Mouse (Mus musculus) lung, adult 18-20 months (tissue): Measurements from ENCODE around the gene 4933424G06Rik.

Source experiments
- DNase-seq, 2 experiments: peaks; one replicate each; pipeline ENCODE4 v3.0.0; 2022; ENCODE audit warnings: mixed read lengths in 2 of 2

The 4933424G06Rik gene

DNA sequence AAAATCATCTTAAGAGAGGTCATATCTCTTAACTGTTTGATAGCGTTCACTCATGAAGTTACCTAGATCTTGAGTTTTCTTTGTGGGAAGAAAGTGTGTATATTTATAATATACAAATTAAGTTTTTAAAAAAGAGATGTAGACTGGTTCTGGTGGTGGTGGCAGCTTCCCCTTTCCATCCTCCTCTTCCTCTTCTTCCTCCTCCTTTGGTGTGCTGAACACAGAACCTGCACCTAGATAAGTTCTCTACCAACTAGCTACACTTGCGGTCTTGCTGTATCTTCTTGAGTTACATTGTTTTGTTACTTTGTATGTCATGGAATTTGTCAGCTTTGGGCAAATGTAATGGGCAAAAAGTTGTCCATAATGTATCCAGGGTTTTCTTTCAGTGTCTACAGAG is 1.2 kb downstream of the 4933424G06Rik start:
- no peak for DNase-seq

DNA sequence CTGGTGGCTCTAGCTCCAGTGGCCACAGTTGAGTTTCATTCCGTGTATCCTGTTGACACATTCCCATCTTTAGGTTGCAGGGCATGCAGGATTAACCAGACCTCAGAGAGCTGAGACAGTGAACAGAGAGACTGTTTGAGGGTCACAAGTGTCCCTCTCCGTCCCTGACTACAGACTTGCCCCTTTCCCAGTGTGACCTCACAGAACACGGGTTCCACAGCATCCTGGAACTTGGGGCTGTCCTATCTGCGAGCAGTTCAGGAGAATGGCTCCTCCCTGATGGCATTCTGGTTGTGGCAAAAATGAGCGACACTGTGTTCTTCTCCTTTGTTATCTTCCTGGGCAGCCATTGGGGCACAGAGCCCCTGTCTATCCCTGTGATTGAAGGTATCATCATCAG is 4.4 kb downstream of the 4933424G06Rik start, which contains the start of gene Actr1b:
TSS of gene Actr1b (minus strand) at position 112 of the 400 bp plus-strand sequence.
- no peak for DNase-seq

DNA sequence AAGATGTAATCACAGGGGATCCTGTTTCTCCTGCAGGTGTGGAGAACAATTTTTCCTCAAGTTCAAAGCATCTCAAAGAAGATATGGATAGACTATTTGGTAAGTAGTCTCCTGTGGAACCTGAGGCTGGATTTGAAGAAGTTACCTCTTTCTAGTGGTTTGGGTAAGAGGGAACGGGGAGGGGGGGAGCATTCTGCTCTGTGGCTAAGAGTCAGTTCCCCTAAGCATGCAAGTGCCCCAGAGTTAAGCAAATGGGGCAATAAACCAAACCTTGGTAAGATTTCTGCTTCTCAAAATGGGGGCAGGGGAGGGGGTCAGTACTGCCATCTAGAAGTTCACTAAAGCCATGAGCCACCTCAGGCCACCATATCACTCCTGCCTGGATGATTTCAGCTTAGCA is 8.8 kb downstream of the 4933424G06Rik start:
- DNase-seq, result no peak

DNA sequence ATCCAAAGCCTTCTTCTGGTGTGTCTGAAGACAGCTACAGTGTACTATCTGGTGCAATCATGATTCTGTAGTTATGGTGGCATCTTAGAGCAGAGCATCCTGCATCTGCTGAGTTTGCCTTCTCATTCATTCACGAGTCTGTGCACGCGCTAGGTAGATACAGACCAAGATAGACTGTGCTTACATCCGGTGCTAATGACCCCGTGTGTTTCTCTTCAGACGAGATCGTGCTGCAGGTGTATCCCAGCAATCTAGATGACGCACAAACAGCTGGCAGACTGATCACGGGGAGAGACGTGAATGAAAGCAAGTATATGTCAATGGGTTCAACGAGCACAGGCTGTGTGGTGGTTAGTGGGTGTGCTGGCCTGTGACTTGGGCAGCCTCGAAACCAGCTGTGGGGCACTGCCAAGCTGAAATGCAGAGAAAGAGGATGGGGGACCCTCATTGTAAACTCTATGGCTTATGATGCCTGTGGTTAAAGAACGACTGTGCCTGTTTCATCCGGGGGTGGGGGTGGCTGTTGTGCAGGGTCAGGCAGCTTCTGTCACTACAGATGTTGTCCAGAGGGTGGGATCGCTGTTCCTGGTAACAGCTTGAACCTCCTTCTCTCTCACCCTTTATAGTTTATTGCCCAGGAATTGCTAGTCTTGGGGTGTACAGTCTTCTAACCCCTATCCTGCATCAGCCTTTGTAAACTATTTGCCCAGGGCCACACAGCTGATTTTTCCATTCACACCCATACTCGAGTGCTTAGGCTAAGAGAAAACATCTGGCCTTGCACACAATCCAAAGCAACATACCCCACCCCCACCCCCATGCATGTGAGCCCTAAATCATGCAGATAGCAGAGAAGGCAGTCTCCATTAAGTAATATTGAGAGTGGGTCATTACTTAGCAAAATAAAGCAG is 13.5 kb downstream of the 4933424G06Rik start:
- no peak for DNase-seq

DNA sequence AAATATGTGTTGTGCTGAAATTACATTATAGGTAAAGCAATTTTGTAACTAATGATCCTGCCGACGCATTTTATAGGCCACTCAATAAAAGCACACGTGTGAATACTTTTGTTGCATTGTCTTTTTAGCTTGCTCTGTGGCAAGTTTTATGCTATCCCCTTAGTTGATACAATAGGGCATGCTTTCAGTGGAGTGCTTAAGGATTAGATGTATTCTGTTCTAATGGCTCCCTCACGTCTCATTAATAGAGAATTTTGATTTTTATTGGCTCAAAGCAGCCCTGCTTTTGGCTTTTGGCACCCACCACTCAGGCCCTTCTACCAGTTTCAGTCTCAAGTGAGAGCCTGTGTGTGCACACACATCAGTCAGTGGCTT is 14.1 kb downstream of the 4933424G06Rik start:
- DNase-seq, result no peak

DNA sequence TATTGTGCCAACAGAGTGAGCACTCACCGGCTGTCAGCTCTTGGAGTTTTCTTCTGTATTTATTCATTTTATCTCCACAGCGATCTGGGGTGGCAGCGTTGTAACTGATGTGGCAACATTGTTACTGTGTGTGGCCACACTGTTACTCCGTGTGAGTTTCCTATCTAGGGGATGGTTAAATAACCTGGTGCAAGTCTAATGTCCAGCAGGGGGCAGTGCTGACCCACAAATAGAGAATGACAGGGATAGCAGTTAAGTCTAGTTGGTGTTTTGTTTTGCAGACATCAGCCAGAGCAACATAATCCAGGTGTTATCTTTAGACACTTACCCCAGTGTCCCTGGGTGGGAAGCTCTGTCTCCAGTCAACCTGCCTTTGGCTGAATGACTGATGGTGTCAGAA is 27.4 kb downstream of the 4933424G06Rik start:
- peak; percentile 72 to 79 for DNase-seq

DNA sequence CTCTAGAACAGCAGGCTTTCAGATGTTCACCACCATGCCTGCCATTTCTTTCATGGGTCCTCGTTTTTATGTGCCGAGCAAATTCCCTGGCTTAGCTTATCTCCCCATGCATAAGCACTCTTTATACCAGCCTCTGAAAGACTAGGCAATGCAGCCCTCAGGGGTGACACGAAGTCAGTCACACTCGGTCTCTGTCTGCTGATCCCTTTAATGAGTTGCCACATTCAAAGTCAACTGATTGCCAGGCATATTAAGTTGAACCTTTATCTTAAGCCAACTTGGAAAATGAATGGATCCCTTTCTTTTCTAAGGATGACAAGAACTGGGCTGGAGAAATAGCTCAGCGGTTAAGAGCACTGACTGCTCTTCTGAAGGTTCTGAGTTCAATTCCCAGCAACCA is 29.3 kb downstream of the 4933424G06Rik start:
- no peak for DNase-seq

DNA sequence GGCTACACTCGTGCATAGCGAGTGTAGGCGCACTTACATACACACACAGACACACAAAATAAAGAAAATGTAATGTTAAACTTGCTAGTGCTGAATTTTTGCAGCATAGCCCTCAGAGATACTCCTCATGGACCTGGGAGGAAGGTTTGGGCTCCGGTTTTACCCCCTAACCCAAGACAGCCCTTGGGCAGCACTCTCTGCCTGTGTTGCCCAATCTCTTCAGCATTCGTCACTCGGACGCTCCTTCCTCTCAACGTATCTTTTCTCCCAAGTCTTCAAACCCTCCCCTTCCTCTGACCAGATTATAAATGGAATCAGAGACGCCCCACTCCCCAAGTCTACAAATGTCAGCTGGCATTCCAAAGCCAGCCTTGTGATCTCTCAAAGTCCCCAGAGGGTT is 33.1 kb downstream of the 4933424G06Rik start:
- DNase-seq, result no peak

DNA sequence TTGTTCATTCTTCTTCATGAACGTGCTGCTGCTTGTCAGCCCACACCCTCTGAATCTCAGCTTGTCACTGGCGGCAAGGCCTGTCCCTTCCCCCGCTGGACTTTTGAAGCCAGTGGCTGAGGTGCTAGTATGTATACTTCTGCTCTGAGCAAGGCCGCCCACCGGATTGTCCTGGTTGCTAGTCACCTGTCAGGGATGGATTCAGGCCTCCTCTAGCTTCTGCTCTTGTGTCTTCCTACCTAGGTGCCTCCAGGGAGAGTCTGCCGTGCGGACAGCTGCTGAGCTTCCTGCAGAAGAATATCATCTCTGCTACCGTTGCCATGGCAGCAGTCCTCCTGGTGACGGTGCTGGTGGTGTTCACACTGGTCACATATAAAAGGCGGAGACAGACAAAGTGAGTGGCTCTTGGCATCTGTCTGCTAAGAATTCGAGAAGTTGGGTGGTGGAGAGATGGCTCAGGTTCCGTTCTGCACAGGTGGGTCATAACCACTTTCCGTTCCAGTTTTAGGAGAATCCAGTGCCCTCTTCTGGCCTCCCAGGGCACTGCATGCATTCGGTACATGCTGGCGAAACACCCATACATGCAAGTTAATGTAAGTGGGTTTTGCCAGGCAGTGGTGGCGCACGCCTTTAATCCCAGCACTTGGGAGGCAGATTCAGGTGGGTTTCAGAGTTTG is 34.5 kb downstream of the 4933424G06Rik start:
- peak; percentile 64 to 65 for DNase-seq

DNA sequence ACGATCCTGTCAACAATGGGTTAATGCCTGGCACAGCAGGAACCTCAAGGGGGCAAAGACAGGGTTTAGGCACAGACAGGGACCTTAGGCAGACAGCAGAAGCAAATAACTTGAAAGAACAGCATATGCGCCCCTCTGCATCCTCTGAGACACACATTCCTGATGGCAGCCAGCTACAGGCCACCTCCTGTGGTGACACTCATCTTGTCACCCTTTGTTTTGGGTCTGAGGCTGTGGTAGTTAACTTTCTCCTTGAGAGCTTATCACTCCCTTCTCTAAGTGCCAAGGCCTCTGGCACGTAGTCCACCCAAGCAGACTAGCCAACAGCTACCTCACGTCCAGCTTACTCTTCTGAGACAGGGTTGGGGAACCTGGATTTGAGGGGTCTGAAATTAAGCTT is 35.7 kb downstream of the 4933424G06Rik start:
- DNase-seq, result no peak

DNA sequence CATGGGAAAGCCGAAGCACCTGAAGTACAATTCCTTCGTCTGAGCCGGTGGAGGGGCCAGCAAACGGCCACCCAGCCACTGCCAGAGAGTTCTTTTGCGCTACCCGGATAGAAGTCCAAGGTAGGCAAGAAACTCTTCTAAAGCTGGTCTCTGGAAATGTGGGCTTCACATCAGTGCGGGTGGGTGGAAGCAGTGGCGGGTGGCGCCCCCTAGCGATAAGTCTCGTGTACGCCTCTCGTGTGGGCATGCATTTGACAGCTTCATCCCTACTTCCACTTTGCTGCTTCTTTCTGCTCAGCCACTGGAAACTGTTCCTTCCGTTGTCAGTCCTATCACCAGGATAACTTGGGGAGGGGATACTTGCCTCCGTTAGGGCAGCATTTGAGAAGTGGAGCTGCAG is 36.5 kb downstream of the 4933424G06Rik start:
- no peak for DNase-seq

DNA sequence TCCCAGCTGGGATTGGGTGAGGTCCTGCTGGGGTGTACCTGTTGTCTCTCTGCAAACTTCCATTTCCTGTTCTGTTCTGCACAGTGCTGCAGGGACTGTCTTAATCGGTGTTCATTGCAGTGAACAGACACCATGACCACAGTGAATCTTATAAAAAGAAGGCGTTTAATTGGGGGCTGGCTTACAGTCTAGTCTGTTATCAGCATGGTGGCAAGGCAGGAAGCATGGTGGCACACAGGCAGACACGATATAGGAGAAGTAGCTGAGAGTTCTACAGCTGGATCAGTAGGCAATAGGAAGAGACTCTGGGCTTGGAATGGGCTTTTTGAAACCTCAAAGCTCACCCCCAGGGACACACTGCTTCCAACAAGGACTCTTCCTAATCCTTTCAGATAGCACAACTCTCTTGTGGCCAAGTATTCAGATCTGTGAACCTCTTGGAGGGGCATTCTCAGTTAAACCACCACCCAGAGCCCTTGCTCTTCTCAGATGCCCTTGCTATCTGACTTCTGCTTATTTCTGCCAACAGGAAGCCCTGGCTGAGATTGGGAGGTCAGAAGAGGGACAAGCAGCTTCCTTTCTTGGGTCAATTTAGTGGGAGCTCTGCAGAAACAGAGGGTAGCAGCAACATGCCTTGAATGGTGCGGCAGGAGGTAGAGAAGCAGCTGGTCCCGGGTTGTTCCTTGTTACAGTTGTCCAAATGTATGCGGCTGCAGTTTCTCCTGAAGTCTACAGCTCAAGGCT is 44.2 kb downstream of the 4933424G06Rik start:
- no peak for DNase-seq

DNA sequence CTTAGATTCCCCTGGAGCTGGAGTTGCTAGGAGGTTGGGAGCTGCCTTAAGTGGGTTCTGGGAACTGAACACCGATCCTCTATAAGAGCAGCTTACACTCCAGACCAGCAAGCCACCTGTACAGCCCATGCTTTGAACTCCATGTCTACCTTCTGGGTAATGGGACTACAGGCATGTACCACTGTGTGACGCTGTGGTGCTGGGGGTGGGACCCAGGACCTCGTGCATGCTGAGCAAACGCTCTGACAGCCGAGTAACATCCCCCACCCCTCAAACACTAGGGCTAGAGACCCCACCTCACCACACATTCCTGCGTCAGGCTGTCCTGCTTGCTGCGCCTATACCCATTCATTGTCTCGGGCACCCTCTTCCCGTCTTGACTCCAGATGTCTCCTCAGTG is 48.6 kb downstream of the 4933424G06Rik start:
- no peak for DNase-seq

DNA sequence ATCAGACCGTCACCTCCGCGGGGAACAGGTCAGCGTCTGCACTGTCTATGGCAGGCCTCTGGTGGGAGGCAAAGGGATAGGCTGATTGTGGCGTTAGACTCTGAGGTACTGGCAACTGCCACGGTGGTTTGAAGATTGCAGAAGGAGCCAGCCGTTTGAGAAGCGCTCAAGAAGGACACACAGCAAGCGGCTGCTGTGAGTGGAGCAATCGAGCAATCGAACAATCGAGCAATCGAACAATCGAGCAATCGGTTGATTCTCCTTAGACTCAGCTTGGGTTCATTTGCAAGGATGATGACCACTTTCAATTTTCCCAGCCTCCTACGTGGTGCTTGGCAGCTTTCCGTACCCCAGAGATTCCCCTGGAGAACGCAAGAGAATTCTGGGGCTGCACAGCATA is 49.1 kb downstream of the 4933424G06Rik start:
- no peak for DNase-seq

DNA sequence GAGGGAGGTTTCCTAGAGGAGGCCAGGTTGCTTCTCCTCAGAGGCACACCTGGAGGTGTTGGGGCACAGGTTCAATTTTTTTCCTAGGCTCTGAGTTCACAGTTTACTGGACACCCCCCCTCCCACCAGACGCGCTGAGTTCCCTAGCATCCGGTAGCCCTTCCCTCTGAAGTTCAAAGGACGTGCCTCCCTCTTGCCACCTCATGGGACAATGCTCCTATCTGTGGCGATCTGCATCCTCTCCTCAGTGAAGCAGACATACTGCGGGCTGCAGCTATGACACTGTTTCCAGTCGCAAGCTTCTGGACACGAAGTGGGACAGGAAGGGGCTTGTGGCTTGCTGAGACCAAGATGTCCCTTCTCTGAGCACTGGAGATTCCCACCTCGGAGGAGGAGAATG is 50.5 kb downstream of the 4933424G06Rik start:
- DNase-seq, result no peak

DNA sequence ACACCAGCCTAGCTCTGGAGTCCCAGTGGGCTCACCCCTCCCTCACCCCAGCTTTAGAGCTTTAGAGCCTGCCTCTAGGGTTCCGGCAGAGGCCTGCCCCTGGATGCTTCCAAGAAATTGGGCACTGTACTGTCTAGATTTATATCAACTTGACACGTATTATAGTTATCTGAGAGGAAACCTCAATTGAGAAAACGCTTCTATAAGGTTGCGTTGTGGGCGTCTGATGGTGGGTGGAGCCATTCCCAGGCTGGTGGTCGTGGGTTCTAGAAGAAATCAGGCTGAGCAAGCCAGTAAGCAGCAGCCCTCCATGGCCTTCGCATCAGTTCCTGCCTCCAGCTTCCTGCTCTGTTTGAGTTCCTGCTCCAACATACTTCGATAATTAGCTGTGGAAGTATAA is 51.1 kb downstream of the 4933424G06Rik start:
- no peak for DNase-seq

DNA sequence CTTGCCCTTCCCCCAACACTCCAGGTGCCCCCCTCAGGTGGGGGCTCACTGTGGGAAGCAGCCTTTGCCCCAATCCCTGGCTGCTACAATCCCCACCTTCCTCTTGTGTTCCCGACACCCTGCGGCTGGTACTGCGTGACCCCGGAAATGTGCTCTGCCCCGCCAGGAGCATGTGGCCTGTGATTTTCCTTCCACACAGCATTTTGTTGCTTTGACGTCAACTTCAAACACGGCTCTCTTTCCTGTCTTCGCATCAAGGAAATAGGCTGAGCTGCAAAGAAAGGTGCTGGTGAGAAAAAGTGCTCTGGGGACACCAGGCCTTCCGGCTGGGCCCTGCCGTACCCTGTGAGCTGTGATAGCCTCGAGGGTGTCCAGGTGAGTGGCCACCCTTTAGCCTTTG is 51.6 kb downstream of the 4933424G06Rik start, which contains the start of gene Zap70:
TSS of gene Zap70 (plus strand) at position 231 of the 400 bp plus-strand sequence.
- DNase-seq, result no peak

DNA sequence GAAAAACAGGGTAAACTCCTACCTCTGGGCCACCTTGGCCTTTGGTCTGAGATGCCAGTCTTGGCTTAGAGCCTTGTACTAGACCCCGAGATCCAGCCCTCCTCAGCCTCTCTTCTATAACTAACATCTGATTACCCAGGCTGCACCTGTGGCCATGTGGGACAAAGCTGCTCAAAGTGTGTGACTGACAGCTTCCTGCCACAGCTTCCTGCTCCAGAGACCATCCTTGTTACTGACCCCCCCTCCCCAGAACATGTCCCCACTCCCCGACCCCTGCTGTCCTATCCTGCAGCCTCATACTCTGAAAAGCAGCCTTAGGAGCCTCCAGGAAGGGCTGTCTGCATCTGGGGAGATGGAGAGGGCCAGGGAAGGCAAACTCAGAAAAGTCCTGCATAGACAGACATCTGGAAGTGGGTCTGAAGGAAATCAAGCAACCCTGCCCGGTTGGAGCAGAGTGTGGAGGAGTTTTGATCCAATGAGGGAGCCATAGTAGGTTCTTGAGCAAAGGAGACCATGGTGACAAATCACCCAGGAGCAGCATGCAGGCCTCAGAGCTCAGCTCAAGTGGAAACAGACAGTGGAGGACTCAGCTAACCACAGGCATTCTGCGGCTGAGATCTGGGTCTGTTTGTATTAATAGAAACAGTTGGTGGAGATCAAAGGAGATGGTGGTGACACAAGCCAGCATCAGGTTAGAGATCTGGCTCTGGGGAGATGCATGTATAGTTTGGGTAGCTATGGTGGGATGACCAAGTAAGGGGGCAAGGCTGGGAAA is 56.7 kb downstream of the 4933424G06Rik start:
- peak in 1 of 2 experiments; percentile 24 for DNase-seq

DNA sequence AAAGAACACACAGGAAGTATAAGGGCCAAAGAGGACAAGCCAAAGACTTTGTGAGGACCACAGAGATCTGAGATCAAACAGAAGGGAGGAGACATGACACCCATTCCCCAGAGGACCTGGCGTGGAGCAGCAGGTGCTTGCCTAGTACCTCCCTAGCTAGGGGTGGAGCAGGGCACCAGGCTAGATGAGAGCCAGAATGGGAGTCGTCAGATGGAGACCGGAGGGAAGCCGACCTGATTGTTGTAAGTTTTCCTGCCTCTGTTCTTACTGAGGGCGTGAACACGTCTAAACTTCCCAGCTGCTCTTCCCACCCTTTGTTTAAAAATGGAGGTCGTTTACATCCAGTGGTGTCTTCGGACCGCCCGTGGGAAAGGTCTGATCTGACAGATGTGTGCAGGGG is 57.4 kb downstream of the 4933424G06Rik start:
- DNase-seq, result no peak

DNA sequence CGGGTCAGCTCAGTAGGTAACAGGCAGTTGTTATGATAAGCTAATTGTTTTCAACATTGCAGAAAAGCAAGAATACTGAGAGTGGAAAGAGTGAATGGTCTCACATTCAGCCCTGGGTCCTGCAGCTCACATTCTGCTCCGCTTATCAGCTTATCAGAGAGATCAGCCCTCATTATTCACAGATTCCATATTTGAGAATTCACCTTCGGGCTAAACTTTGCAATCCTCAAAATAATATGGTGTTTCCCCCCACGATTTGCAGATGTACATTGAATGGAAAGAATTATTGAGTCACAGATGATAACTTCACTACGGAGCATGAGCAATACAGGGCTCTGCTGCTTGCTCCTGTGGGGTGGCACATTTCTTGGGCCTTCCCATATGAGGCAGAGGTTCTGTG is 58.8 kb downstream of the 4933424G06Rik start:
- DNase-seq, result no peak

DNA sequence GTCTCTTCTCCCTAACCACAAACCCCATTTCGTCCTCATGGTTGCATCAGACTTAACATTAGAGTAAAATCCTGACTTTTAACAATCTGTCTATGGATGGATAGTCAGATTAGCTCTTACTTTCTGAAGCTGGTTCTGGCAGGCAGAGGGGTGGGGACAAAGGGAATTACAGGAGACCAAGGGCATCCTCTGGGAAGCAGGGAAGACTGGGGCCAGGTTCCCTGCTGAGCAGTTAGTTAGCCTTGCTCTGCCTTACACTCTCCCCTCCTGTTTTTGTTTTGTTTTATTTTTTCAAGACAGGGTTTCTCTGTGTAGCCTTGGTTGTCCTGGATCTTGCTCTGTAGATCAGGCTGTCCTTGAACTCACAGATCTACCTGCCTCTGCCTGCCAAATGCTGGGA is 60.0 kb downstream of the 4933424G06Rik start:
- no peak for DNase-seq

DNA sequence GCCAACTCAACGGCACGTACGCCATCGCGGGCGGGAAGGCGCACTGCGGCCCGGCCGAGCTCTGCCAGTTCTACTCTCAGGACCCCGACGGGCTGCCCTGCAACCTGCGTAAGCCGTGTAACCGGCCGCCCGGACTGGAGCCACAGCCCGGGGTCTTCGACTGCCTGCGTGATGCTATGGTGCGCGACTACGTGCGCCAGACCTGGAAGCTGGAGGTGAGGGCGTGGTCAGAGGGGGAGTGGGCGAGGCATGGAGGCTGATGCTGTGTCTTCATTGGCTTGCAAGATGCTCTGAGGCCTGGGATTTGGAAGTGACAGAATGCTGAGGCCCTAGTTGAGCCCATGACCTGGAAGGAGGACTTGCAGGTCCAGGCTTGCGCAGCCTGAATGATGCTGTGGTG is 61.0 kb downstream of the 4933424G06Rik start:
- DNase-seq, result no peak
